Mouse (Mus musculus) kidney, postnatal 0 days (tissue): Measurements from ENCODE around the gene Themis3. TPM values are rescaled to one million over a fixed set of nuclear protein-coding genes. Genes with fewer than 3 reads are reported as not detected.
A peak's percentile ranks its signal among the peaks of the same experiment; 100 is the strongest.

Experiments
- ATAC-seq: fragments of 200-750 bp; cut with Nextera tagmentation; replicated peaks from 2 replicates; pipeline ENCODE4 v1.8.0; 2017; ENCODE audit warnings: low read depth, moderate number of reproducible peaks, moderate TSS enrichment, moderate library complexity; ENCODE audit not compliant: low FRiP score
- DNase-seq: peaks from one replicate; pipeline ENCODE4 v3.0.0-alpha.2; 2016; ENCODE audit warnings: low spot score
- H3K27ac ChIP-seq: fragments of 300-500 bp; sonication (generic); 2 replicates; pipeline ENCODE4 v1.5.1; 2014; ENCODE audit warnings: mild to moderate bottlenecking
- H3K27me3 ChIP-seq: fragments of 300-500 bp; sonication (generic); 2 replicates; pipeline ENCODE4 v1.6.1; 2014; ENCODE audit warnings: low read length, mixed read lengths; ENCODE audit not compliant: insufficient read depth
- H3K36me3 ChIP-seq: fragments of 300-500 bp; sonication (generic); 2 replicates; pipeline ENCODE4 v1.6.1; 2014; ENCODE audit warnings: low read length, mixed read lengths; ENCODE audit not compliant: insufficient read depth
- H3K4me1 ChIP-seq: fragments of 300-500 bp; sonication (generic); replicated peaks from 2 replicates; pipeline ENCODE4 v1.6.1; 2014; ENCODE audit warnings: antibody characterized with exemption, low read length, mixed read lengths; ENCODE audit not compliant: insufficient read depth
- H3K4me2 ChIP-seq: fragments of 300-500 bp; sonication (generic); 2 replicates; pipeline ENCODE4 v1.6.1; 2014; ENCODE audit warnings: mild to moderate bottlenecking, low read length, moderate library complexity, mixed read lengths
- H3K4me3 ChIP-seq: fragments of 300-500 bp; sonication (generic); replicated peaks from 2 replicates; pipeline ENCODE4 v1.5.1; 2014; ENCODE audit warnings: low read depth, low read length
- H3K9ac ChIP-seq: fragments of 300-500 bp; sonication (generic); 2 replicates; pipeline ENCODE4 v1.6.1; 2014; ENCODE audit warnings: low read depth, low read length
- H3K9me3 ChIP-seq: fragments of 300-500 bp; sonication (generic); replicated peaks from 2 replicates; pipeline ENCODE4 v1.6.1; 2016; ENCODE audit warnings: low read length, inconsistent platforms, mixed read lengths
- CTCF ChIP-seq: IDR thresholded peaks from 2 replicates; pipeline ENCODE4 v1.5.1; 2016; ENCODE audit warnings: antibody characterized with exemption, low read depth, mild to moderate bottlenecking, moderate library complexity
- WGBS: fragments of 180-500 bp; shearing (Covaris S2); extraction: QIAGEN DNeasy Blood & Tissue Kit; methylation state at CpG from one replicate; pipeline ENCODE4 v1.1.7; 2014; 5-methylcytosine and 5-hydroxymethylcytosine counted together
- polyA plus RNA-seq: library from polyadenylated mRNA; unstranded; fragments of >200 nt; fragmentation: Nextera tagmentation; extraction: Ambion mirVana; gene quantifications from 2 replicates; pipeline ENCODE4 v1.2.1, GENCODE M21; 2015

Themis3 gene
- 0.25 and 0.28 TPM in 2 replicates for polyA plus RNA-seq

- H3K4me1 ChIP-seq, result no peaks in the 10 kb centered on the region
- no peak within 1 kb of the TSS for H3K4me3 ChIP-seq
- DNase-seq (no peak), ATAC-seq (no peak)
- H3K4me2 ChIP-seq, result no peak within 1 kb of the TSS
- TF ChIP-seq CTCF, result no peak
- H3K36me3 ChIP-seq, result no peaks in the 10 kb centered on the region
- no peaks in the 10 kb centered on the region for H3K9me3 ChIP-seq
- no peak within 1 kb of the TSS for H3K9ac ChIP-seq
- 48% methylated on average over 5 of the region's 5 CpGs for whole genome bisulfite sequencing
- no peak within 1 kb of the TSS for H3K27ac ChIP-seq
- H3K27me3 ChIP-seq, result no peaks in the 10 kb centered on the region
Observed at GRCm38 (mm10) chr17:66594435-66594834, at the start of gene Themis3. Gene Themis3 (minus strand): TSS chr17:66594621.

- Histone ChIP-seq H3K4me1 (no peaks in the 10 kb centered on the region), H3K9ac (no peak overlapping the region), H3K27me3 (no peaks in the 10 kb centered on the region), H3K27ac (no peak overlapping the region), H3K4me3 (no peak overlapping the region), H3K4me2 (no peak overlapping the region), H3K9me3 (no peaks in the 10 kb centered on the region), H3K36me3 (no peaks in the 10 kb centered on the region)
- no peak for TF ChIP-seq CTCF
- 80% methylated on average over 7 of the region's 7 CpGs for WGBS
- DNase-seq (no peak), ATAC-seq (no peak)
Observed at GRCm38 (mm10) chr17:66637951-66638722, 43.7 kb upstream of the Themis3 start.

- Histone ChIP-seq H3K27me3 (no peaks in the 10 kb centered on the region), H3K27ac (no peak overlapping the region), H3K4me3 (no peak overlapping the region), H3K4me2 (no peak overlapping the region), H3K9me3 (no peaks in the 10 kb centered on the region), H3K4me1 (no peaks in the 10 kb centered on the region), H3K36me3 (no peaks in the 10 kb centered on the region), H3K9ac (no peak overlapping the region)
- TF ChIP-seq CTCF, result no peak
- no peak for DNase-seq
- WGBS, result 70% methylated on average over 13 of the region's 13 CpGs
- ATAC-seq, result no peak
Observed at GRCm38 (mm10) chr17:66619996-66620656, 25.7 kb upstream of the Themis3 start.

GRCm38 (mm10) chr17:66619255-66619826, 24.9 kb upstream of the Themis3 start:
- Histone ChIP-seq H3K4me2 (no peak overlapping the region), H3K27ac (no peak overlapping the region), H3K36me3 (no peaks in the 10 kb centered on the region), H3K4me1 (no peaks in the 10 kb centered on the region), H3K9me3 (no peaks in the 10 kb centered on the region), H3K27me3 (no peaks in the 10 kb centered on the region), H3K9ac (no peak overlapping the region), H3K4me3 (no peak overlapping the region)
- no peak for DNase-seq
- ATAC-seq, result no peak
- TF ChIP-seq CTCF, result no peak
- 52% methylated on average over 3 of the region's 3 CpGs for WGBS

GRCm38 (mm10) chr17:66610032-66610431, 15.6 kb upstream of the Themis3 start:
- no peak overlapping the region for H3K4me3 ChIP-seq
- no peaks in the 10 kb centered on the region for H3K27me3 ChIP-seq
- H3K36me3 ChIP-seq, result no peaks in the 10 kb centered on the region
- H3K9me3 ChIP-seq, result no peaks in the 10 kb centered on the region
- TF ChIP-seq CTCF, result no peak
- no peaks in the 10 kb centered on the region for H3K4me1 ChIP-seq
- H3K9ac ChIP-seq, result no peak overlapping the region
- H3K27ac ChIP-seq, result no peak overlapping the region
- H3K4me2 ChIP-seq, result no peak overlapping the region
- DNase-seq (no peak), ATAC-seq (no peak)

GRCm38 (mm10) chr17:66604931-66605330, 10.5 kb upstream of the Themis3 start:
- Histone ChIP-seq H3K4me3 (no peak overlapping the region), H3K4me2 (no peak overlapping the region), H3K27ac (no peak overlapping the region), H3K27me3 (no peaks in the 10 kb centered on the region), H3K9ac (no peak overlapping the region), H3K36me3 (no peaks in the 10 kb centered on the region), H3K9me3 (no peaks in the 10 kb centered on the region), H3K4me1 (no peaks in the 10 kb centered on the region)
- peak; percentile 5; the same call in 1 of the 2 replicates for TF ChIP-seq CTCF
- 76% methylated on average over 5 of the region's 5 CpGs for WGBS
- DNase-seq (no peak), ATAC-seq (no peak)
